Mouse (Mus musculus) activated CD4-positive, CD25-positive, alpha-beta regulatory T cell, adult 9 weeks (primary cell): ENCODE data around the gene Pdik1l. TPM values are rescaled to one million over a fixed set of nuclear protein-coding genes. Genes with fewer than 3 reads are reported as not detected.

Experiments
- polyA plus RNA-seq: library from polyadenylated mRNA; unstranded; fragments of 100-300 nt; shearing (Covaris generic); gene quantifications from one replicate; pipeline ENCODE4 v1.2.1, GENCODE M21; 2017

The Pdik1l gene
- polyA plus RNA-seq = 23.7 TPM

DNA sequence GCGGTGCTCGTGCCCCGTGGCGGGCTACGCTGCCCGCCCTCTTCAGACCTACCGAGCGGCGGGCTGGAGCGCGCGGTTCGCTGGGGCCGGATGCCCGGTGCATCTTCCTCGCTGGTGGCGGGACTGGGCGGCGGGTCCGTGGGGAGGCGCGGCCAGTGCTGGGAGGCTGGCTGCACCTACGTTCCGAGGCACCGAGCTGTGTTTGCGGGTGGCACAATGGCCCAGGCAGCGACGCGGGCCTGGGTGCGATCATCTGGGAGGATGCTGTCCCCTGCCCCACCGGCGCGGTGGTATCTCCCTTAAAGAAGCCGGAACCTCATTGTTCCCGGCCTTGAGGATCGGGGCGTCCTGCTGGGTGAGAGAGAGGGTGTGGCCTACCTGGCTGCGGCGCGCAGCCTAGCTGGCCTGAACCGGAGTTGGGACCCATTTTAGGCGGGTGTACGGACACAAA, at the start of gene Pdik1l:
Gene Pdik1l (minus strand): TSS at position 321 of the 451 bp plus-strand sequence.

GRCm38 (mm10) chr4:134314876-134315275, 27.2 kb upstream of the Pdik1l start, which contains the start of gene Trim63:
Gene Trim63 (plus strand): TSS chr4:134315120.

GRCm38 (mm10) chr4:134253722-134254324, 33.9 kb downstream of the Pdik1l start, which contains the start of gene Grrp1:
Gene Grrp1 (minus strand): TSS chr4:134254106.

DNA sequence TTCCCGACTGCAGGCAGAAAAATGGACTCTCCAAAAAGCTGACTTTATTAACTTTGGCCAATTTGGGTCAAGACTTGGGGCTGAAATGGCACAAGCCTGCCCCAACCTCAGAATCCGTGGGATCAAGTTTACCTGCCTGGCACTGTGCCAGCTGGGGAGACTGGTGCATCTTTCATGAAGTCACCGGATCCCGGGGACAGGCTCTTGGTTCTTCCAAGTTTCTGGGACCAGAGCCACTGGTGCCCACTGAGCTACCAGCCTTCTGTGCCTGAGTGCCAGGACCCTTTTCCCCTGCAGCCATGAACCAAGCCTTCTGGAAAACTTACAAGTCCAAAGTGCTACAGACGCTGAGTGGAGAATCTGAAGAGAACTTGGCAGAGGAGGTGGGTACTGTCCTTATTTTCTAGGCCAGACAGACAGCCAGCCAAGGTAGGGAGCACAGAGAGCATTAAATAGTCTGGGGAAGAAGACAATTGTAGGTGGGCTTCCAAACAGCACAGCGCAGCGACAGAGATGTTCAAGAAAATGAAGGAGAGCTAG, 40.9 kb downstream of the Pdik1l start, which contains the start of gene Gm30191:
Gene Gm30191 (plus strand): TSS at position 217 of the 540 bp plus-strand sequence.

DNA sequence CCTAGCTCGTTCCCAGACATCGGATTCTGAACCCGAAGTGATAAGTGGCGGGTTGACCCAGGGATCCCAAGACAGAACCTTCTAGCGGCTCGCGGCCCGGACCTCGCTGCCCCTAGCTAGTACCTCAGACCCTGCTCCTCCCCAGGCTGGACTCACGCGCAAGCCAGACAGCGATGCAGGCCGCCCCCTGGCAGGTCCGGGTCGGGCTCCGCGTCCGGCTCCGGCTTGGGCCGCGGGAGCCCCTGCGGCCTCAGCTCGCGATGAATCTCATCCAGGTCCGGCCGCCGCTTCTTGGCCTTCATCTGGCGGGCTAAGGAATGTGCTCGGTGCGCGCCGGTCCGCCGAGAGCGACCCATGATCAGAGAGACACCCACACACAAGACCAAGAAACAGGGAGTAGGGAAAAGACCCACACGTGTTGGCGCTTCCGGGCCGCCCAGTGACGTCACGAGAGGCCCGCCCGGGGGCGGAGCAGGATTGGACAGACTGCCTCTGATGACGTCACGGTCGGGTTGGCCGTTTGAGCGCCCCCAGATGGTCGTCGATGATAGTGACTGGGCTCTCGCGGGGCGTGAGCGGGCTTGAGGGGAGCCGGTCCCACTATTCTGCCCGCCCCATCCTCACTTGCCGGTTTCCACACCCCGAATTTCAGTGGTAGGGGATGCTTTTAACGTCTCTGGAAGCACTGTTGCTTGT, 42.4 kb downstream of the Pdik1l start, which contains the start of gene Zfp593:
Gene Zfp593 (minus strand): TSS at position 445 of the 696 bp plus-strand sequence.

GRCm38 (mm10) chr4:134243516-134244250, 44.0 kb downstream of the Pdik1l start, which contains the start of gene E130218I03Rik:
Gene E130218I03Rik (plus strand): TSS chr4:134243662.

DNA sequence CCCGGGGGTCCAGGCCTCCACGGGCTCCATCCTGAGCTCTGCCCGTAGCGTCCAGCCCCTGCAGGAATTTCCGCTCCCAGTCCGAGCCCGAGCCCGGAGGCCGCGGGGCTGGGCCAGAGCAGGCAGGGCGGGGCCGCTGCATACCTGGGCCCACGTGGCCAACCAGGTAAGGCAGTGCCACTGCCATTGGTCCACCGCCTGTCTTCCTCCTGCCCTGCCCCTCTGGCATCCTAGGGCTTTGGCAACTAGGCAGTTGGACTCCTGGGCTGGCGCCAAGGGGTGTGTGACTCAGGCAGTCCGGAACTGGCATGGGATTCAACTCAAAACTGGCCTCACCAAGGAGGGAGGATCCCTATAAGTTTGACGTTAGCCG, 49.4 kb downstream of the Pdik1l start, which contains the start of gene Cnksr1:
Gene Cnksr1 (minus strand): TSS at position 121 of the 373 bp plus-strand sequence.

GRCm38 (mm10) chr4:134227194-134227593, 60.5 kb downstream of the Pdik1l start, which contains the start of gene Catsper4:
Gene Catsper4 (minus strand): TSS chr4:134227383.

Other genes starting within 250 kb of the Pdik1l start
- 1.5 TPM for gene Zfp683, start 234.1 kb downstream of the Pdik1l start, polyA plus RNA-seq
- 15.4 TPM for gene Crybg2, start 227.1 kb downstream of the Pdik1l start, polyA plus RNA-seq
- gene Cd52, start 192.8 kb downstream of the Pdik1l start, polyA plus RNA-seq = 3,032 TPM
- 41.2 TPM for gene Ubxn11, start 185.3 kb downstream of the Pdik1l start, polyA plus RNA-seq
- 1,513 TPM for gene Sh3bgrl3, start 159.1 kb downstream of the Pdik1l start, polyA plus RNA-seq
- gene Cep85, start 100.8 kb downstream of the Pdik1l start, polyA plus RNA-seq = 84.8 TPM
- gene Gm7534, start 84.9 kb downstream of the Pdik1l start, polyA plus RNA-seq = not detected
- not detected for gene Catsper4, start 60.5 kb downstream of the Pdik1l start, polyA plus RNA-seq
- gene Cnksr1, start 49.5 kb downstream of the Pdik1l start, polyA plus RNA-seq = 0.33 TPM
- gene E130218I03Rik, start 44.2 kb downstream of the Pdik1l start, polyA plus RNA-seq = 9.6 TPM
- gene Zfp593, start 42.3 kb downstream of the Pdik1l start, polyA plus RNA-seq = 16.6 TPM
- gene Gm30191, start 41.0 kb downstream of the Pdik1l start, polyA plus RNA-seq = not detected
- gene Grrp1, start 33.8 kb downstream of the Pdik1l start, polyA plus RNA-seq = not detected
- not detected for gene Trim63, start 27.2 kb upstream of the Pdik1l start, polyA plus RNA-seq
- 0.51 TPM for gene Slc30a2, start 55.3 kb upstream of the Pdik1l start, polyA plus RNA-seq
- 1.0 TPM for gene Extl1, start 96.0 kb upstream of the Pdik1l start, polyA plus RNA-seq
- 2.3 TPM for gene Pafah2, start 108.4 kb upstream of the Pdik1l start, polyA plus RNA-seq
- 107 TPM for gene Stmn1, start 180.4 kb upstream of the Pdik1l start, polyA plus RNA-seq
- 25.8 TPM for gene Paqr7, start 208.8 kb upstream of the Pdik1l start, polyA plus RNA-seq
- 2.1 TPM for gene Aunip, start 223.1 kb upstream of the Pdik1l start, polyA plus RNA-seq
- 95.3 TPM for gene Mtfr1l, start 247.5 kb upstream of the Pdik1l start, polyA plus RNA-seq